Mouse (Mus musculus) embryo, embryonic 11 days (tissue): ENCODE measurements around the gene Stk26.

Source experiments
- DNase-seq: peaks from one replicate; pipeline ENCODE4 v3.0.0-alpha.2; 2015

The Stk26 gene

GRCm38 (mm10) chrX:50926893-50927545 is 86.2 kb downstream of the Stk26 start:
- DNase-seq, result peak; percentile 7

GRCm38 (mm10) chrX:50930309-50930708 is 89.5 kb downstream of the Stk26 start:
- no peak for DNase-seq

- DNase-seq, result no peak
Observed at GRCm38 (mm10) chrX:50937117-50937516, 96.3 kb downstream of the Stk26 start.

DNA sequence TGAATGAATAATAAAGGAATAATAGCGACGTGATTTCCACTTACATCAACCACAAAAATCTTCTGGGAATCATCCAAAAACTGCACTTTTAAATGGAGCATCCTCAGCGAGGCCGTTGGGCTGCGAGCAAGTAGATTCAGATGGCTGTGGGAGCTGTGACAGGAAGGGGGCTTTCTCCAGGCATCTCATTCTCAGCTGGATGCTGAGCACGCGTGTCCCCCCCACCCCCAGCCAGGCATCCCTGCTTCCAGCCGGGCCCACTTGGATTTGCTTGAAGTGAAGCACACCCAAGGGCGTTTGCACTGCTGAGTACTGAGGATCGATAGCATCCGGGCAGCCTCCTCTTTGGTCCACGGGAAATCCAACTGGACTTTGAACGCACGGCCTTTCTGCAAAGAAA is 101.8 kb downstream of the Stk26 start, which contains the start of gene Frmd7:
Gene Frmd7 (minus strand): TSS at position 101 of the 400 bp plus-strand sequence.
- no peak for DNase-seq
